Mouse (Mus musculus): ENCODE data around the gene Gtf2a1l. TPM values are rescaled to one million over a fixed set of nuclear protein-coding genes. Genes with fewer than 3 reads are reported as not detected.

The Gtf2a1l gene
- not detected for total RNA-seq (2022)

GRCm38 (mm10) chr17:88668452-88668851 is at the start of gene Gtf2a1l:
Gtf2a1l (plus strand) TSS chr17:88668660.
- no peak for DNase-seq

- DNase-seq, result no peak
These were observed 47.5 kb upstream of the Gtf2a1l start for GRCm38 (mm10) chr17:88620935-88621334.

GRCm38 (mm10) chr17:88621374-88621773 is 47.1 kb upstream of the Gtf2a1l start:
- no peak for DNase-seq

GRCm38 (mm10) chr17:88622711-88623110 is 45.7 kb upstream of the Gtf2a1l start:
- no peak for DNase-seq

GRCm38 (mm10) chr17:88624386-88624785 is 44.1 kb upstream of the Gtf2a1l start:
- no peak for DNase-seq

GRCm38 (mm10) chr17:88625350-88625749 is 43.1 kb upstream of the Gtf2a1l start:
- DNase-seq, result no peak

GRCm38 (mm10) chr17:88625931-88626330 is 42.5 kb upstream of the Gtf2a1l start:
- no peak for DNase-seq

- no peak for DNase-seq
These were observed 42.1 kb upstream of the Gtf2a1l start for GRCm38 (mm10) chr17:88626347-88626811.

GRCm38 (mm10) chr17:88627150-88627549 is 41.3 kb upstream of the Gtf2a1l start:
- DNase-seq, result no peak

- peak; percentile 75 for DNase-seq
These were observed 39.6 kb upstream of the Gtf2a1l start for GRCm38 (mm10) chr17:88628676-88629380.

GRCm38 (mm10) chr17:88629381-88629759 is 39.1 kb upstream of the Gtf2a1l start:
- no peak for DNase-seq

GRCm38 (mm10) chr17:88629931-88630553 is 38.4 kb upstream of the Gtf2a1l start:
- DNase-seq, result no peak

- no peak for DNase-seq
These were observed 37.9 kb upstream of the Gtf2a1l start for GRCm38 (mm10) chr17:88630554-88630948.

GRCm38 (mm10) chr17:88632631-88633030 is 35.8 kb upstream of the Gtf2a1l start:
- DNase-seq, result no peak

GRCm38 (mm10) chr17:88636076-88636475 is 32.4 kb upstream of the Gtf2a1l start:
- DNase-seq, result no peak

GRCm38 (mm10) chr17:88636587-88636986 is 31.9 kb upstream of the Gtf2a1l start:
- peak; percentile 57 for DNase-seq

GRCm38 (mm10) chr17:88641012-88641411 is 27.4 kb upstream of the Gtf2a1l start:
- DNase-seq, result no peak

- DNase-seq, result no peak
These were observed 26.6 kb upstream of the Gtf2a1l start for GRCm38 (mm10) chr17:88641836-88642235.

GRCm38 (mm10) chr17:88644876-88645275 is 23.6 kb upstream of the Gtf2a1l start:
- no peak for DNase-seq

- DNase-seq, result no peak
These were observed 23.2 kb upstream of the Gtf2a1l start for GRCm38 (mm10) chr17:88645299-88645698.

GRCm38 (mm10) chr17:88647149-88647548 is 21.3 kb upstream of the Gtf2a1l start:
- DNase-seq, result no peak

- DNase-seq, result no peak
These were observed 16.4 kb upstream of the Gtf2a1l start for GRCm38 (mm10) chr17:88652010-88652409.

- no peak for DNase-seq
These were observed 15.6 kb upstream of the Gtf2a1l start for GRCm38 (mm10) chr17:88652702-88653374.

- no peak for DNase-seq
These were observed 15.1 kb upstream of the Gtf2a1l start for GRCm38 (mm10) chr17:88653375-88653769.

Measured in adrenal gland, adult 8-10 months (tissue).